Mouse (Mus musculus) neural tube, embryonic 11.5 days (tissue): ENCODE data around the gene Kalrn. TPM values are rescaled to one million over a fixed set of nuclear protein-coding genes. Genes with fewer than 3 reads are reported as not detected.
"Not testable (repeated sequence)": the region's sequence is repeated elsewhere in the genome, so short reads cannot be mapped to it uniquely, and the experiment has no call there.

ENCODE experiments used
- ATAC-seq: fragments of 200-750 bp; cut with Nextera tagmentation; 2 replicates; pipeline ENCODE4 v1.8.0; 2017; ENCODE audit warnings: moderate number of reproducible peaks, mild to moderate bottlenecking, moderate TSS enrichment, moderate library complexity; ENCODE audit not compliant: insufficient read depth, low FRiP score, low TSS enrichment
- DNase-seq: peaks from one replicate; pipeline ENCODE4 v3.0.0-alpha.2; 2015; ENCODE audit warnings: low spot score
- H3K27ac ChIP-seq: fragments of 300-500 bp; sonication (generic); 2 replicates; pipeline ENCODE4 v1.5.1; 2014; ENCODE audit warnings: low read depth, mild to moderate bottlenecking, low read length
- H3K27me3 ChIP-seq: fragments of 300-500 bp; sonication (generic); 2 replicates; pipeline ENCODE4 v1.6.1; 2014; ENCODE audit warnings: mild to moderate bottlenecking, low read length, mixed read lengths; ENCODE audit not compliant: control insufficient read depth, insufficient read depth
- H3K36me3 ChIP-seq: fragments of 300-500 bp; sonication (generic); 2 replicates; pipeline ENCODE4 v1.6.1; 2014; ENCODE audit warnings: mild to moderate bottlenecking, low read length, moderate library complexity, mixed read lengths; ENCODE audit not compliant: control insufficient read depth, insufficient read depth
- H3K4me1 ChIP-seq: fragments of 300-500 bp; sonication (generic); 2 replicates; pipeline ENCODE4 v1.6.1; 2014; ENCODE audit warnings: low read length, mixed read lengths; ENCODE audit not compliant: control insufficient read depth, insufficient read depth
- H3K4me2 ChIP-seq: fragments of 300-500 bp; sonication (generic); 2 replicates; pipeline ENCODE4 v1.6.1; 2014; ENCODE audit warnings: low read depth, mild to moderate bottlenecking, moderate library complexity
- H3K4me3 ChIP-seq: fragments of 300-500 bp; sonication (generic); 2 replicates; pipeline ENCODE4 v1.5.1; 2014; ENCODE audit warnings: low read depth, low read length
- H3K9ac ChIP-seq: fragments of 300-500 bp; sonication (generic); 2 replicates; pipeline ENCODE4 v1.6.1; 2014; ENCODE audit warnings: mild to moderate bottlenecking, low read length
- H3K9me3 ChIP-seq: fragments of 300-500 bp; sonication (generic); 2 replicates; pipeline ENCODE4 v1.6.1; 2016; ENCODE audit warnings: low read length; ENCODE audit not compliant: control insufficient read depth
- WGBS: fragments of 180-500 bp; shearing (Covaris S2); extraction: QIAGEN DNeasy Blood & Tissue Kit; methylation state at CpG from one replicate; pipeline ENCODE4 v1.1.7; 2014; 5-methylcytosine and 5-hydroxymethylcytosine counted together
- polyA plus RNA-seq: library from polyadenylated mRNA; unstranded; fragments of >200 nt; fragmentation: Nextera tagmentation; extraction: Ambion mirVana; gene quantifications from 2 replicates; pipeline ENCODE4 v1.2.1, GENCODE M21; 2014

The Kalrn gene
- polyA plus RNA-seq, 1 experiment from 2014 or later, result 17.6 TPM

DNA sequence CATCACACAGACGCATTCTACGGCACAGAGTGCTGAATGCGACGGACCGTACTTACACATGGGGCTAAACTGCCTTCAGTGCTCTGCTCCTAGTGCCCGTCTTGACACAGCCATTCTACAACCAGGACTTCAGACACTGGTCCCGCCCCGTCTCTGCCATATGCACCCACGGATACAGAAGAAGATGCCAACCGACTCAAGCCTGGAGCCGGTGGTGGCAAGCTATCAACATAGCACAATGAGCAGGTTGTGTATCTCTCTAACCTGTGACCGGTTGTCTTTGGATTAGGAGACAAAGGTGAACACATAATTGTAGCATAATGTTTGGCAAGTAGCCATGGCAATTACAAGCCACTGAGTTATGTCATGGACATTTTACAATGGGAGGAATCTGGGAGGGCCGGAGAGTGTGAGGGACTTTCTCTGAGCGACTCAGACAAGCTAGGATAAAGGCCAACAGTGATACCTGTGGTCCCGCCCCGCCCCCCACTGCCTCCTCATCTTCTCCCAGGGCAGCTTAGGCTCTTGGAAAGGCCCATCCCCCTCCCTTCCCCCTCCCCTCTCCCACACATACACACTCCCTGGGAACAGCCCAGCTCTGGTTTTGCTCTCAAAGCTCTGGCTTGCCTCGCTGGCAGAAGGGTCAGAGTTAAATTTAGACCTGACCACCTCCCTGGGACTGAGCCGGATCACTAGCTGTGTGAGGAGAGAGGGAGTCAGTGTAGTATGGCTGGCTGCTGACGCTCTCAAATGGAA is 491.5 kb downstream of the Kalrn start:
- Histone ChIP-seq H3K9me3 (no peaks in the 10 kb centered on the region), H3K4me2 (no peak overlapping the region), H3K4me1 (no peaks in the 10 kb centered on the region), H3K4me3 (no peak overlapping the region), H3K9ac (no peak overlapping the region), H3K36me3 (no peaks in the 10 kb centered on the region), H3K27me3 (no peaks in the 10 kb centered on the region), H3K27ac (no peak overlapping the region)
- DNase-seq (no peak), ATAC-seq (no peak)
- 56% methylated on average over 19 of the region's 19 CpGs for WGBS

- H3K4me3 ChIP-seq, H3K36me3 ChIP-seq, H3K9ac ChIP-seq, DNase-seq, H3K4me1 ChIP-seq, H3K27me3 ChIP-seq, ATAC-seq, H3K9me3 ChIP-seq, H3K27ac ChIP-seq, H3K4me2 ChIP-seq: not testable (repeated sequence)
These were observed 492.0 kb downstream of the Kalrn start for GRCm38 (mm10) chr16:34081314-34081682.

GRCm38 (mm10) chr16:34080818-34081217 is 492.5 kb downstream of the Kalrn start:
- no peaks in the 10 kb centered on the region for H3K27me3 ChIP-seq
- no peak overlapping the region for H3K4me3 ChIP-seq
- DNase-seq (no peak), ATAC-seq (no peak)
- 54% methylated on average over 6 of the region's 6 CpGs for WGBS
- H3K4me2 ChIP-seq, result no peak overlapping the region
- H3K27ac ChIP-seq, result no peak overlapping the region
- H3K9ac ChIP-seq, result no peak overlapping the region
- H3K4me1 ChIP-seq, result no peaks in the 10 kb centered on the region
- H3K9me3 ChIP-seq, result no peaks in the 10 kb centered on the region
- H3K36me3 ChIP-seq, result no peaks in the 10 kb centered on the region

DNA sequence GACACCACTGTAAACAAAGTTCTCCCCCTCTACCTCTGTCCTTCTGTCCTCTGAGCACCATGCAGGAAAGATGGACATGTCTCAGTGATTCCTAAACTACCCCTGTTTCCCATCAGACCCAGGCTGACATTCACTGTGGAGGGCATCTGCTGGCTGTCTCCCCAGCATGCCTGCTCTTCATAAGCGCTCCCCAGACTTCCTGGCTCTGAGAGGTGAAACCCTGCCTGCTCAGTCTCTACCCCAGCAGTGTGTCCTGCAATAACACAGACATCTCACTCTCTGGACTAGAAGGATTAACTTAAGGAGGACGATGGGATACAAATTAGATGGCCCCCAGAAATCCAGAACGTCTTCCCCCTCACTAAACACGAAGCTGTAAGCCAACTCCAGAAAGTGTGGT is 493.8 kb downstream of the Kalrn start:
- H3K27ac ChIP-seq, result no peak overlapping the region
- H3K4me3 ChIP-seq, result no peak overlapping the region
- no peaks in the 10 kb centered on the region for H3K27me3 ChIP-seq
- WGBS, result 82% methylated on average over 4 of the region's 4 CpGs
- no peak overlapping the region for H3K4me2 ChIP-seq
- no peak for DNase-seq
- H3K36me3 ChIP-seq, result no peaks in the 10 kb centered on the region
- H3K4me1 ChIP-seq, result no peaks in the 10 kb centered on the region
- ATAC-seq, result no peak
- no peaks in the 10 kb centered on the region for H3K9me3 ChIP-seq
- H3K9ac ChIP-seq, result no peak overlapping the region

DNA sequence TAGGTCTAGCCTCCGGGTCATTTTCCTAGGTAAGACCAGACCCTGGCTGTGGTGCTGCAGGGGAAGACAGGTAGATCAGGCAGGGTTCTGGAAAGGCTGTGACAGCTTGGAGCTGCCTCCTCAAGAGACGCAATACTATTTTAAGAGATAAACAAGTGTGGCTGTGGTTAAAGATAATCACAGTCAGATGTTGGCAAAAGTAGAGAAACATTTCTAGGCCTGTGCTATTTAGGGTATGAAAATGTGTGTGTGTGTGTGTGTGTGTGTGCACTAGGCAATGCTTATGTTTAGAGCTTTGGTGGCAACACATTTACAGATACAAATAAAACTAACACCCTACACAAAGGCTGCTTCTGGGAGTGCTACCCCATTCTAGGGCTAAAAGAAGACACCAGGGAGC is 494.6 kb downstream of the Kalrn start:
- Histone ChIP-seq H3K4me1 (no peaks in the 10 kb centered on the region), H3K27ac (no peak overlapping the region), H3K9me3 (no peaks in the 10 kb centered on the region), H3K9ac (no peak overlapping the region), H3K36me3 (no peaks in the 10 kb centered on the region), H3K4me3 (no peak overlapping the region), H3K27me3 (no peaks in the 10 kb centered on the region), H3K4me2 (no peak overlapping the region)
- DNase-seq, result no peak
- 89% methylated on average over 2 of the region's 2 CpGs for WGBS
- ATAC-seq, result no peak

DNA sequence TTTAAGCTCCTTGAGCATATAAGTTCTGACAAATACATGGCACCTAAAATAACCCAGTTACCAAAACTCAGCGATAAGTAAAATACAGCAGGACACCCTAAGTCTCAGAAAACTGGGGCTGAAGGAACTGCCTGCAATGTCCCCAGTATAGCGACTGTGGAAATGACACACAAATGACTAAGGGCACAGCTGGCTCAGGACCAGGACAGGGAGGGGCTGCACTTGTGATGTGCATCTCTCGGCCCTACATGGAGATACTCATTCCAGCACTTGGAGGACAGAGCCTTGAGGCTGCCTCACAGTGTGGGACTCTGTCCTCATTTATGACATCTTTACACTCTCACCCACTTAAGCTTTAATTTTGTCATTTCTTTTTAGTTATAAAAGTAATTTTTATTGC is 497.2 kb downstream of the Kalrn start:
- no peak for ATAC-seq
- Histone ChIP-seq H3K4me2 (no peak overlapping the region), H3K27ac (no peak overlapping the region), H3K4me1 (no peaks in the 10 kb centered on the region), H3K4me3 (no peak overlapping the region), H3K27me3 (no peaks in the 10 kb centered on the region), H3K36me3 (no peaks in the 10 kb centered on the region), H3K9ac (no peak overlapping the region), H3K9me3 (no peaks in the 10 kb centered on the region)
- DNase-seq, result no peak
- WGBS, result 83% methylated on average over 3 of the region's 3 CpGs

DNA sequence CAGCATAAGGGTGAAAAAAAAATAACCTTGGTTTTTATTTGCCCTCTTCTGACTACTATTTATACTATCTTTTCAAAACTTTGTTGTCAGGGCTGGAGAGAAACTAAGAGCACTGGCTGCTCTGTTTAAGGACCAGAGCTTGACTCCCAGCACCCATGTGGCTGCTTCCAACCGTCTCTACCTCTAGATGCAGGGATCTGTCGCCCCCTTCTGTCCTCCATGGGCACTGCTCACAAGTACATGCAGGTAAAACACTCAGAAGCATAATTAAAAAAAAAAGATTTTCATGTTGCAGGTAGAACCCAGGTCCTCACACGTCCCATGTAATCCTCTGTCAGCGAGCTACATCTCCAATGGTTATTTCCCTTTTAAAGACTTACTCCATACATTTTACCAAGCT is 499.4 kb downstream of the Kalrn start:
- DNase-seq (no peak), ATAC-seq (no peak)
- Histone ChIP-seq H3K27me3 (no peaks in the 10 kb centered on the region), H3K9ac (no peak overlapping the region), H3K4me3 (no peak overlapping the region), H3K9me3 (no peaks in the 10 kb centered on the region), H3K4me1 (no peaks in the 10 kb centered on the region), H3K36me3 (no peaks in the 10 kb centered on the region), H3K4me2 (no peak overlapping the region), H3K27ac (no peak overlapping the region)
- 91% methylated on average over 4 of the region's 4 CpGs for WGBS

GRCm38 (mm10) chr16:34072136-34072535 is 501.2 kb downstream of the Kalrn start:
- Histone ChIP-seq H3K36me3 (no peaks in the 10 kb centered on the region), H3K4me3 (no peak overlapping the region), H3K9ac (no peak overlapping the region), H3K4me1 (no peaks in the 10 kb centered on the region), H3K9me3 (no peaks in the 10 kb centered on the region), H3K27ac (no peak overlapping the region), H3K27me3 (no peaks in the 10 kb centered on the region), H3K4me2 (no peak overlapping the region)
- ATAC-seq (no peak), DNase-seq (no peak)
- 73% methylated on average over 3 of the region's 3 CpGs for WGBS

- no peak overlapping the region for H3K9ac ChIP-seq
- ATAC-seq (no peak), DNase-seq (no peak)
- no peak overlapping the region for H3K27ac ChIP-seq
- no peaks in the 10 kb centered on the region for H3K36me3 ChIP-seq
- H3K4me2 ChIP-seq, result no peak overlapping the region
- WGBS, result 91% methylated on average over 3 of the region's 3 CpGs
- no peaks in the 10 kb centered on the region for H3K27me3 ChIP-seq
- no peaks in the 10 kb centered on the region for H3K9me3 ChIP-seq
- H3K4me3 ChIP-seq, result no peak overlapping the region
- no peaks in the 10 kb centered on the region for H3K4me1 ChIP-seq
These were observed 502.0 kb downstream of the Kalrn start for GRCm38 (mm10) chr16:34071223-34071825.
